Mouse (Mus musculus): ENCODE data around the gene Kat6b. TPM values are rescaled to one million over a fixed set of nuclear protein-coding genes. Genes with fewer than 3 reads are reported as not detected.
A peak's percentile ranks its signal among the peaks of the same experiment; 100 is the strongest.

The Kat6b gene
- polyA plus RNA-seq (2015; fragmentation: Nextera tagmentation; extraction: Ambion mirVana) = 9.4 and 11.1 TPM in 2 replicates

DNA sequence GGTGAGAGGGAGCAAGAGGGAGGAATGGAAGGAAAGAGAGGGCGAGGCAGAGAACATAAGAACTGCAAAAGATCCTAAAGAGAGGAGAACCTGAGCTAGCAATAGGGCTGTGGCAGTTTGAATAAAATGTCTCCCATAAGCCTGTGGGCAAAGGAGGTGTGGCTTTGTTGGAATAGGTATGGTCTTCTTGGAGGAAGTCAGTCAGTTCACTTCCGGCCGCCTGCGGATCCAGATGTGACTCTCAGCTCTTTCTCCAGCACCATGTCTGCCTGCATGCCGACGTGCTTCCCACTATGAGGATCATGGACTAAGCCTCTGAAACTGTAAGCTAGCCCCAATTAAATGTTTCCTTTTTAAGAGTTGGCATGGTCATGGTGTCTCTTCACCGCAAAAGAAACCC is at the start of gene Kat6b:
Kat6b (plus strand) TSS at position 204 of the 400 bp plus-strand sequence.
- H3K36me3 ChIP-seq = no peaks in the 10 kb centered on the region
- no peak within 1 kb of the TSS for H3K4me3 ChIP-seq
- H3K9ac ChIP-seq = no peak within 1 kb of the TSS
- H3K4me2 ChIP-seq = no peak within 1 kb of the TSS
- 89% methylated on average over 7 of the region's 7 CpGs for WGBS
- H3K27ac ChIP-seq = no peak within 1 kb of the TSS
- ATAC-seq (replicated peaks; ENCODE audit: insufficient number of reproducible peaks, insufficient read depth, low FRiP score, low read depth) = no peak
- no peaks in the 10 kb centered on the region for H3K9me3 ChIP-seq (replicated peaks)
- no peaks in the 10 kb centered on the region for H3K27me3 ChIP-seq
- H3K4me1 ChIP-seq (replicated peaks) = no peaks in the 10 kb centered on the region

DNA sequence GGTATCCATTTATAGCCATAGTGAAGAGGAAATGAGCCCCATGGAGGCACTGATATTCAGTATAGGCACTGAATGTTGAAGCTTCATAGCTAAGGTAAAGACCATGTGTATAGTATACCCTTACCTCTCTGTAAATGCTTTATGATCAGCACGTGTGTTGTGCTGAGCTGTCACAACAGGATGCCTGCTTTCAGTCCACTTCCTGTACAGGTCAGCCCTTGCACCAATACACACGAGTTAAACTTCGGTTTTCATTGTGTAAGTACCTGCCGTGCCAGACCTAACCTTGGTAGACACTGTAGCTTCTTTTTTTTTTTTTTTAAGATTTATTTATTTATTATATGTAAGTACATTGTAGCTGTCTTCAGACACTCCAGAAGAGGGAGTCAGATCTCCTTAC is 47.8 kb upstream of the Kat6b start:
- H3K36me3 ChIP-seq = no peaks in the 10 kb centered on the region
- no peak overlapping the region for H3K27ac ChIP-seq
- no peaks in the 10 kb centered on the region for H3K9me3 ChIP-seq (replicated peaks)
- 77% methylated on average over 4 of the region's 4 CpGs for WGBS
- no peak overlapping the region for H3K4me2 ChIP-seq
- H3K4me1 ChIP-seq (replicated peaks) = peaks cover 16% of the 10 kb centered on the region
- no peak overlapping the region for H3K4me3 ChIP-seq
- H3K27me3 ChIP-seq = no peaks in the 10 kb centered on the region
- H3K9ac ChIP-seq = no peak overlapping the region
- no peak for ATAC-seq (replicated peaks; ENCODE audit: insufficient number of reproducible peaks, insufficient read depth, low FRiP score, low read depth)

DNA sequence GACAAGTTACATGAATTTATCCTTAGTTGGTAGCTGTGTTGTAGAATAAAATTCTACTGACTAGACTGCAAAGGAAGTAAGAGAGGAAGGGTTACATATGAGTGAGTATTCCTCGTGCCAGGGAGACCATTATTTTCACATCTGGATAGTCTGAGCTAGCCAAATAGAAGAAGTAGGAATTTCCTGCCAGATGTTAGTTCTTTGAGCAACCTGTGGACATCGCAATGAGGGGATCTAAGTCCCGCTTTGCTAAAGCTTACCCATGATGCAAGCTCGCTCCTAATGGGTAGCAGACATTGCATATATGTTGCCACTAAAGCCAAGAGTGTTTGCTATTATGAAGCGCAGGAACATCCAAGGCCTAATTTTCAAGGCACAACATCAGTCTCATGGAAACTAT is 47.2 kb upstream of the Kat6b start:
- WGBS = 79% methylated on average over 5 of the region's 5 CpGs
- Histone ChIP-seq H3K4me1 (replicated peaks) (peaks cover 21% of the 10 kb centered on the region), H3K27me3 (no peaks in the 10 kb centered on the region), H3K9ac (no peak overlapping the region), H3K9me3 (replicated peaks) (no peaks in the 10 kb centered on the region), H3K27ac (no peak overlapping the region), H3K36me3 (no peaks in the 10 kb centered on the region), H3K4me3 (no peak overlapping the region), H3K4me2 (no peak overlapping the region)
- no peak for ATAC-seq (replicated peaks; ENCODE audit: insufficient number of reproducible peaks, insufficient read depth, low FRiP score, low read depth)

DNA sequence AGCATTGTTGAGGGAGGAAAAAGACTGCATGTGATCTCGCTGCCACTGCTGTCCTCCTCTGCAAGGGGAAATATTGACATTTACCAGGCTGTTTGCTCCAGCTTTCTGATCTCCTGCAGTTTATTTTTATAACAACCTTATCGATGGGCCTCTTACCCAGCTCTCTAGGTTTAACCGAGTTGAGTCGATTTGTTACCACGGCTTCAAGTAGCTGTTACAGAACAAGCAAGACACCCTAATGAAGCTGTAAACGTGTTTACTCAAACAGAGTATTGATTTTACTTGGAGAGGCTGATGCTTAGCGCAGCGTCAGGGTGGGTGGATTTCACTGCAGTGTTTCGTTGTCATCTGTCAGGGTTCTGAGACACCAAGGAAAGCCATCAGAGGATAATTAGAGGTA is 46.5 kb upstream of the Kat6b start:
- no peak overlapping the region for H3K4me3 ChIP-seq
- ATAC-seq (replicated peaks; ENCODE audit: insufficient number of reproducible peaks, insufficient read depth, low FRiP score, low read depth) = no peak
- no peaks in the 10 kb centered on the region for H3K9me3 ChIP-seq (replicated peaks)
- no peak overlapping the region for H3K9ac ChIP-seq
- peak overlapping the region; percentile 4 for H3K4me2 ChIP-seq
- peaks cover 26% of the 10 kb centered on the region for H3K4me1 ChIP-seq (replicated peaks)
- no peaks in the 10 kb centered on the region for H3K27me3 ChIP-seq
- no peaks in the 10 kb centered on the region for H3K36me3 ChIP-seq
- peak overlapping the region; percentile 53 for H3K27ac ChIP-seq
- 27% methylated on average over 9 of the region's 9 CpGs for WGBS

DNA sequence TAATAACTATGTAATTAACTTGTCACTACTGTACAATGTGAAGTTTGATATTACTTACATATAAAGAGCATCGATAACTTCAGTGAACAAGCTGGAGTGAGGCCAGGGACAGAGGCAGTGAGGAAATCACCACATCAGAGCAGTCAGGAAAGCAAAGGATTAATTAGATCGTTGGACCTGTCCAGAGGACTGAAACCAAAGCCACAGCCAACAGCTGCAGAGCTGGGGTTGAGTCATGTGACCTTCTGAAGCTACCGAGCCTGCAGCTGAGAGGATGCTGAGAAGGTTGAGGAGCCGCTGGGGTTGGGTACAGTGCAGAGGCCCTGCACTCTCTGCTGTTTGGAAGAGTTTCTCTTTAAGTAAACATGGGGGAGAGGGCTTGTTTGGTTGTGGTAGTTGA is 41.4 kb upstream of the Kat6b start:
- Histone ChIP-seq H3K27me3 (no peaks in the 10 kb centered on the region), H3K4me1 (replicated peaks) (peaks cover 30% of the 10 kb centered on the region), H3K4me2 (no peak overlapping the region), H3K4me3 (no peak overlapping the region), H3K36me3 (no peaks in the 10 kb centered on the region), H3K27ac (no peak overlapping the region), H3K9ac (no peak overlapping the region), H3K9me3 (replicated peaks) (no peaks in the 10 kb centered on the region)
- peak; percentile 47; the same call in 1 of the 2 replicates for ATAC-seq (replicated peaks; ENCODE audit: insufficient number of reproducible peaks, insufficient read depth, low FRiP score, low read depth)
- WGBS = 34% methylated on average over 4 of the region's 4 CpGs

DNA sequence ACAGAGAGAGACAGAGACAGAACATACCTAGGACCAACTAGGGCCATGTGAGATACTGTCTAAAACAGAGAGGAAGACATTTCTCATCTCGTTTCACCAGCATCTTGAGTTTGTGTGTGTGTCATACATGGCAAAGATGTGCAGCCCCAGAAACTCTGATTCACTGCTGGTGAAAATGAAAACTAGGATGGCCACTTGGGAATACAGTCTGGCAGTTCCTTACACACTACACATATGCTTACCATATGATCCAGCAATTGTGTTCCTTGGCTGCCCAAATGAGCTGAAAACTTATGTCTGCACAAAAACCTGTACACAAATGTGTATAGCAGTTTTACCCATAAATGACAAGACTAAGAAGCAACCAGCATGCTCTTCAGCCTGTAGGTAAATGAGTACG is 40.7 kb upstream of the Kat6b start:
- Histone ChIP-seq H3K4me1 (replicated peaks) (peaks cover 28% of the 10 kb centered on the region), H3K4me2 (no peak overlapping the region), H3K4me3 (no peak overlapping the region), H3K36me3 (no peaks in the 10 kb centered on the region), H3K27ac (no peak overlapping the region), H3K9me3 (replicated peaks) (no peaks in the 10 kb centered on the region), H3K27me3 (no peaks in the 10 kb centered on the region), H3K9ac (no peak overlapping the region)
- ATAC-seq (replicated peaks; ENCODE audit: insufficient number of reproducible peaks, insufficient read depth, low FRiP score, low read depth) = no peak
- WGBS = 91% methylated on average over 2 of the region's 2 CpGs

DNA sequence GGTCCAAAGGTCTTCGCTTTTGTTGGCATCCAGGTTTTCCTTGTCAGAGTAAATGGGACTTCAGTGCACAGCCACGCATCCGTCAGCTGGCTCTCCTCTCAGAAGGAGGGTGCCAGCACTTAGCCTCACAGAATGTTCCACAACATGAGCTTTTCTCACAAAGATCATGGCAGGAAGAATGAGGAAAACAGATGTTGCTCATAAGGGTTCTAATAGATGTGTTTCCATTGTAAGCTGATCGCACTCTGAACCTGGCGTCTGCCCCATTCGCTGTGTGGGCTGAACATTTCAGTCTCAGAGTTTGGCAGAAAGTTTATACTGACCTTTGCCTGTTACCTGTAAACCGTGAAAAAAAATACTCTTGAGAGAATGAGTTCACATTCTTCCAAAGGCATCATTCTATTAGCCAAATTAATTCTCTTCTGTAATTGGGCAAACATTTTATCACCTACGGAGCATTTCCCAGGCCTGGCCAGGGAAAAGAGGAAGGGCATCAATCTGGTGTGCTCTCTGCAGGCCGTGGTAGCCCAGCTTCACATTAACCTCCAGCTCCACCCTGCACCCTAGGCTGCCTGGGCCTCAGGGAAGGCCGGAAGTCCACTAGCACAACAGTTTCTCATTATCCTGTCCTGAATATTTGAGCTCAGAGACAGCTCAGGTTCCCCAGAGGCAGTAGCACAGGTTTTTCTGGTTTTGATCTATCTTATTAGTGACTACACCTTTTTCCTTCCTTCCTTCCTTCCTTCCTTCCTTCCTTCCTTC is 39.3 kb upstream of the Kat6b start:
- 82% methylated on average over 10 of the region's 10 CpGs for WGBS
- H3K9me3 ChIP-seq (replicated peaks) = no peaks in the 10 kb centered on the region
- no peak overlapping the region for H3K9ac ChIP-seq
- no peak overlapping the region for H3K4me3 ChIP-seq
- no peak overlapping the region for H3K27ac ChIP-seq
- H3K27me3 ChIP-seq = no peaks in the 10 kb centered on the region
- no peak overlapping the region for H3K4me2 ChIP-seq
- no peaks in the 10 kb centered on the region for H3K36me3 ChIP-seq
- peaks cover 28% of the 10 kb centered on the region for H3K4me1 ChIP-seq (replicated peaks)
- no peak for ATAC-seq (replicated peaks; ENCODE audit: insufficient number of reproducible peaks, insufficient read depth, low FRiP score, low read depth)

DNA sequence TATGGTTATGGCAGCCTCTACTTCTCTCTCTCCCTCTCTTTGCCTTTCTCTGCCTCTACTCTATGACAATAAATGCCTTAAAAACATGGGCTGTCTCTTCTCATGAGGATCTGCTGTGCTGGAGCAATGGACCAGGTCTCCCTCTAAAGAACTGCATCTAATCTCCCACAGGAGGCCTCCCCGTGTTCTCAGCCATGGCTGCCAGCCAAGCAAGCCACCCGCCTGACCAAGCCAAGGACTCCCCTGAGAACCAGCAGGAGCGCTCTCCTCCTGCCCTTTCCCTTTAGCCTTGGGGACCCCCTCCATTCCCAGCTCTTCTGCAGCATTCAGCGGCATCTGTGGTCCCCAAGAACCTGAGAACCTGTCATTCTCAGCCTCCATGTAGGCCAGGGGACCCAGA is 28.7 kb upstream of the Kat6b start:
- WGBS = 41% methylated on average over 4 of the region's 4 CpGs
- H3K4me1 ChIP-seq (replicated peaks) = peaks cover 19% of the 10 kb centered on the region
- peaks cover 13% of the 10 kb centered on the region; the same call in 1 of the 2 replicates for H3K36me3 ChIP-seq
- H3K4me2 ChIP-seq = no peak overlapping the region; the same call in 1 of the 2 replicates
- H3K27me3 ChIP-seq = no peaks in the 10 kb centered on the region
- 0 out of 2 replicates have a peak, but pooled peaks have one; percentile 50 for ATAC-seq (replicated peaks; ENCODE audit: insufficient number of reproducible peaks, insufficient read depth, low FRiP score, low read depth)
- H3K4me3 ChIP-seq = no peak overlapping the region
- no peak overlapping the region for H3K9ac ChIP-seq
- H3K9me3 ChIP-seq (replicated peaks) = no peaks in the 10 kb centered on the region
- peak overlapping the region; percentile 31; the same call in 1 of the 2 replicates for H3K27ac ChIP-seq

DNA sequence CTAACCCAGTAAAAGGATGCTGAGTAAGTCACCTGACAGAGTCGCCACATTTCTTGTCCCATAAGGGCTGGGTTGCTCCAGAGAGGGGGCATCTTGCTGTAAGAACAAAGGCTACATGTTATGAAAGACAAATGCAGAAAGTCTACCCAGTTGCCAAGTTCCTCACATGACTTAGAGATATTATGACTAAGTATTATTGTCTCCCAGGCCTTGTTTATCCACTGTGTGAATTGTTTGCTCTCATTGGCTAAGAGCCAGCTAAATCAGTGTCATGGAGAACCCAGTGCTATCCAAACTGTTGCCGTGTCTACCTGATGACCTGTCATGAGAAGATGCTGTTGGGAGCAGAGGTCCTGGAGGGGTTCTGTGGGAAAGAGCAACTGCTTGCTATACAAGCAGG is 27.3 kb upstream of the Kat6b start:
- Histone ChIP-seq H3K4me1 (replicated peaks) (peaks cover 19% of the 10 kb centered on the region), H3K27me3 (no peaks in the 10 kb centered on the region), H3K27ac (no peak overlapping the region), H3K9me3 (replicated peaks) (no peaks in the 10 kb centered on the region), H3K4me3 (no peak overlapping the region), H3K36me3 (peaks cover 10% of the 10 kb centered on the region; the same call in 1 of the 2 replicates), H3K9ac (no peak overlapping the region), H3K4me2 (no peak overlapping the region)
- WGBS = 62% methylated on average over 2 of the region's 2 CpGs
- no peak for ATAC-seq (replicated peaks; ENCODE audit: insufficient number of reproducible peaks, insufficient read depth, low FRiP score, low read depth)

DNA sequence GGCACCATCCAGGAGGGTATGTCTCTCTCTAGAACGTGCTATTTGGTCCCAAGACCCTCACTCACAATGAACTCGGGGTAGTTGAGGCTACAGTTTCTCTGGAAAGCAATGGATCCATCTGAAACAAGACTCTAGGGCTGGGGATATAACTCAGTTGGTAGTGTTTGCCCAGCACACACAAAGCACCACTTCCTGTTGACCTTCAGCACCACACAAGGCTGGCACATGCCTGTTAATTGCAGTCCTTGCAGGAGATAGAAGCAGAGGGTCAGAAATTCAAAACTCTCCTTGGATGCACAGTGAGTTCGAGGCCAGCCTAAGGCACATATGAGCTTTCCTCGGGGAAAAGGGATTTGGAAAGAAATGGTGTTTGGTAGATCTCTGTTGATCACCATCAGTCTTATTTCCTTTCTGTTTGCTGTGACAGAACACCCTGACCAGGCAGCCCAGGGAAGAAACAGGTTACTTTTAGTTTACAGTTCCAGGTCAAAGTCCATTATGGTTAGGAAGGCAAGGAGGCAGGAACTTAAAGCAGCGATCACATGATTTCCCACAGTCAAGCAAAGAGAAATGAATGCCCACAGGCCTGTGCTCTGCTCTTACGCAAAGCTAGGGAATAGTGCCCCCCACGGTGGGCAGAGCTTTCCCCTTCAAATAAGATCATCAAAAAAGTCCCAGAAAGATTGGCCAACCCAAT is 25.4 kb upstream of the Kat6b start:
- Histone ChIP-seq H3K27me3 (no peaks in the 10 kb centered on the region), H3K27ac (no peak overlapping the region), H3K4me1 (replicated peaks) (peaks cover 19% of the 10 kb centered on the region), H3K36me3 (no peaks in the 10 kb centered on the region), H3K4me3 (no peak overlapping the region), H3K9ac (no peak overlapping the region), H3K9me3 (replicated peaks) (no peaks in the 10 kb centered on the region), H3K4me2 (no peak overlapping the region)
- ATAC-seq (replicated peaks; ENCODE audit: insufficient number of reproducible peaks, insufficient read depth, low FRiP score, low read depth) = no peak
- WGBS = 90% methylated on average over 7 of the region's 7 CpGs

DNA sequence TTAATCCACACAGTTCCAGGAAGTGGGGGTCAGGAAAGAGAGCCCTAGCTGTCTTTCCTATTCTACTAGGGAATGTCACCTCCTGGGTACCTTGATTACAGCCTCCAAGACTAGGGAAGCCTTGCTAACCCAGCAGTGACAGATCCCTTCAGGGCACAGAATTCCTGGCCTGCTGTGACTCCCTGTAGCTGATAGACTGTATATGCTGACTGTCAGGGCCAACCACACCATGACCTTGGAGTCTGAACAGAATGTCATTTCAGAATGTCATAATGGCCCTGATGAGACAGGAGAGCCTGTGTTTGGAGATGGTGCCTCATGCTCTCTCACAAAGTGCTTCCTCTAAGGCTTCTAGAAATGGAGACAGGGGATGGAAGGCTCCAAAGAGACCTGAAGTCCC is 24.7 kb upstream of the Kat6b start:
- Histone ChIP-seq H3K9me3 (replicated peaks) (no peaks in the 10 kb centered on the region), H3K4me3 (no peak overlapping the region), H3K27me3 (no peaks in the 10 kb centered on the region), H3K36me3 (no peaks in the 10 kb centered on the region), H3K4me2 (no peak overlapping the region), H3K9ac (no peak overlapping the region), H3K27ac (no peak overlapping the region), H3K4me1 (replicated peaks) (peaks cover 19% of the 10 kb centered on the region)
- no peak for ATAC-seq (replicated peaks; ENCODE audit: insufficient number of reproducible peaks, insufficient read depth, low FRiP score, low read depth)

DNA sequence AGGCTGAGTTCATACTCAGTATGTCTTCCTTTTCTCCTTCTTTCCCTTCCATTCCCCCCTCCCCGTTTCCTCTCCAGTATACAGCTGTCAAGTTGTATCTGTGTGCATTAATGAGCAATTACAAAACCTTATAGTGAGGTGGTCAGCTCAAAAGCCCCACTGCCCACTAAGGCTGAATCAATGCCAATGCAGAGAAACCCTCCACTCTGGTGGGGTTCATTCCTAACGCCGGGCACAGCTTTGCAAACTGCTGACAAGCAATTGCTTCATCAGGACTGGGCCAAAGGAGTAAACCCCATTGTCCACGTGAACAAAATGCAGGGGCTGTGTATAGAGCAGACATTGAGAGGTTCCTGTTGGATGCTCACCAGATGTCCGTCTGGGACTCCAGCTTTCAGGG is 23.4 kb upstream of the Kat6b start:
- H3K4me1 ChIP-seq (replicated peaks) = peaks cover 12% of the 10 kb centered on the region
- no peak for ATAC-seq (replicated peaks; ENCODE audit: insufficient number of reproducible peaks, insufficient read depth, low FRiP score, low read depth)
- H3K27ac ChIP-seq = no peak overlapping the region
- H3K27me3 ChIP-seq = no peaks in the 10 kb centered on the region
- no peak overlapping the region for H3K9ac ChIP-seq
- 72% methylated on average over 5 of the region's 5 CpGs for WGBS
- no peaks in the 10 kb centered on the region for H3K36me3 ChIP-seq
- H3K4me2 ChIP-seq = no peak overlapping the region
- H3K9me3 ChIP-seq (replicated peaks) = no peaks in the 10 kb centered on the region
- no peak overlapping the region for H3K4me3 ChIP-seq

Measured in heart, embryonic 15.5 days (tissue).